Mouse (Mus musculus): ENCODE results near the gene Cd6.

- TF ChIP-seq CTCF (conservative IDR thresholded peaks at IDR 0.05; ENCODE audit: low read length) (no peak), NANOG (IDR thresholded peaks at IDR 0.05; ENCODE audit: borderline replicate concordance, low read length) (no peak)
These were observed 7.3 kb downstream of the Cd6 start for GRCm38 (mm10) chr19:10822534-10822933.

Measured in E14TG2a.4 (cell line).